Mouse (Mus musculus) lung, postnatal 25 days (tissue): ENCODE data around the gene Ktn1.

Experiments
- DNase-seq: peaks from one replicate; pipeline ENCODE4 v3.0.0; 2022; ENCODE audit warnings: low spot score

Ktn1 gene

GRCm38 (mm10) chr14:47665061-47665778 lies 17.0 kb downstream of the Ktn1 start:
- no peak for DNase-seq

- DNase-seq, result no peak
Observed at GRCm38 (mm10) chr14:47668096-47668495, 19.8 kb downstream of the Ktn1 start.

- no peak for DNase-seq
Observed at GRCm38 (mm10) chr14:47682886-47683285, 34.6 kb downstream of the Ktn1 start.

- DNase-seq, result no peak
Observed at GRCm38 (mm10) chr14:47684579-47684978, 36.3 kb downstream of the Ktn1 start.

- DNase-seq, result no peak
Observed at GRCm38 (mm10) chr14:47699126-47699525, 50.9 kb downstream of the Ktn1 start.

GRCm38 (mm10) chr14:47709546-47709945 lies 61.3 kb downstream of the Ktn1 start:
- DNase-seq, result no peak

- no peak for DNase-seq
Observed at GRCm38 (mm10) chr14:47715771-47716170, 67.5 kb downstream of the Ktn1 start.

- no peak for DNase-seq
Observed at GRCm38 (mm10) chr14:47717916-47718606, 69.8 kb downstream of the Ktn1 start.

- no peak for DNase-seq
Observed at GRCm38 (mm10) chr14:47720023-47720422, 71.8 kb downstream of the Ktn1 start.

- no peak for DNase-seq
Observed at GRCm38 (mm10) chr14:47723035-47723434, 74.8 kb downstream of the Ktn1 start.

- no peak for DNase-seq
Observed at GRCm38 (mm10) chr14:47728594-47728993, 80.3 kb downstream of the Ktn1 start.

GRCm38 (mm10) chr14:47735354-47735753 lies 87.1 kb downstream of the Ktn1 start:
- DNase-seq, result no peak

GRCm38 (mm10) chr14:47736471-47736870 lies 88.2 kb downstream of the Ktn1 start:
- no peak for DNase-seq

GRCm38 (mm10) chr14:47740316-47740996 lies 92.2 kb downstream of the Ktn1 start:
- DNase-seq, result no peak

- no peak for DNase-seq
Observed at GRCm38 (mm10) chr14:47741046-47741445, 92.8 kb downstream of the Ktn1 start.

GRCm38 (mm10) chr14:47742674-47743073 lies 94.4 kb downstream of the Ktn1 start:
- no peak for DNase-seq

- no peak for DNase-seq
Observed at GRCm38 (mm10) chr14:47745086-47745485, 96.8 kb downstream of the Ktn1 start.

GRCm38 (mm10) chr14:47747536-47747935 lies 99.3 kb downstream of the Ktn1 start:
- DNase-seq, result peak; percentile 69

GRCm38 (mm10) chr14:47748714-47749113 lies 100.5 kb downstream of the Ktn1 start:
- no peak for DNase-seq

GRCm38 (mm10) chr14:47751422-47752205 lies 103.4 kb downstream of the Ktn1 start:
- peak; percentile 50 for DNase-seq

GRCm38 (mm10) chr14:47753561-47753960 lies 105.3 kb downstream of the Ktn1 start:
- no peak for DNase-seq

GRCm38 (mm10) chr14:47754253-47754897 lies 106.1 kb downstream of the Ktn1 start:
- no peak for DNase-seq
